Mouse (Mus musculus): ENCODE measurements around the gene Apol8. TPM values are rescaled to one million over a fixed set of nuclear protein-coding genes. Genes with fewer than 3 reads are reported as not detected.
"Not testable (repeated sequence)": the region's sequence is repeated elsewhere in the genome, so short reads cannot be mapped to it uniquely, and the experiment has no call there.

The Apol8 gene
- polyA plus RNA-seq, 1 experiment from 2014 or later: not detected

GRCm38 (mm10) chr15:77718240-77718639 is 38.6 kb downstream of the Apol8 start:
- H3K4me1 ChIP-seq (replicated peaks; ENCODE audit: control insufficient read depth, insufficient read depth, low read length); H3K27ac ChIP-seq (ENCODE audit: low read depth); H3K4me3 ChIP-seq (ENCODE audit: low read depth, low read length); H3K4me2 ChIP-seq (ENCODE audit: low read length); H3K9ac ChIP-seq (ENCODE audit: low read length); H3K9me3 ChIP-seq (ENCODE audit: control insufficient read depth, low read length); H3K36me3 ChIP-seq (ENCODE audit: control insufficient read depth, insufficient read depth, low read length); ATAC-seq (replicated peaks; ENCODE audit: low FRiP score, low TSS enrichment, low read depth); H3K27me3 ChIP-seq (replicated peaks; ENCODE audit: control insufficient read depth, insufficient read depth, low read length); DNase-seq (ENCODE audit: low spot score): not testable (repeated sequence)
- WGBS: 62% methylated on average over 2 of the region's 6 CpGs

GRCm38 (mm10) chr15:77708936-77709335 is 47.9 kb downstream of the Apol8 start:
- not testable (repeated sequence) for H3K4me3 ChIP-seq (ENCODE audit: low read depth, low read length); DNase-seq (ENCODE audit: low spot score); H3K9me3 ChIP-seq (ENCODE audit: control insufficient read depth, low read length); H3K27me3 ChIP-seq (replicated peaks; ENCODE audit: control insufficient read depth, insufficient read depth, low read length); H3K4me2 ChIP-seq (ENCODE audit: low read length); ATAC-seq (replicated peaks; ENCODE audit: low FRiP score, low TSS enrichment, low read depth); H3K4me1 ChIP-seq (replicated peaks; ENCODE audit: control insufficient read depth, insufficient read depth, low read length); H3K36me3 ChIP-seq (ENCODE audit: control insufficient read depth, insufficient read depth, low read length); H3K27ac ChIP-seq (ENCODE audit: low read depth); H3K9ac ChIP-seq (ENCODE audit: low read length)
- WGBS: 67% methylated on average over 1 of the region's 1 CpGs

- not testable (repeated sequence) for H3K9me3 ChIP-seq (ENCODE audit: control insufficient read depth, low read length); H3K27ac ChIP-seq (ENCODE audit: low read depth)
- WGBS: 62% methylated on average over 3 of the region's 3 CpGs
These were observed 51.5 kb downstream of the Apol8 start for GRCm38 (mm10) chr15:77705306-77705705.

DNA sequence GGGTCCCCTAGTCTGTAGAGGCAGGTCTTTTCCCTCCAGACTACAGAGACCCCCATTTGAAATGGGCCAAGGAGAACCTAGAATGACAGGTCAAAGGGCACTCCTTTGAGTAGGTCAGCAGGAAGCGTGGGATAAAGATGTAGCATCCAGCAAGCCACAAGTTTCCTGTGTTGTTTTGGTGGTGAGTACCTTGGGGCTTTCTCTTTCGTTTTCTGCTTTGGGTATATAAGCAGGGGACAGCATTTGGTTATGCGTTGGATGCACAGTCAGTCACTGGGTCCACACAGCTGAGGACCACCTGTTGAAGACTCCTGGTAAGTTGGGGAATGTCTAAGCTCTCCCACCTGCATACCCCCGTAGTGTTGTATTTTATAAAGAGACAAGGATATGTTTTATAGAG is 58.1 kb downstream of the Apol8 start, which contains the start of gene Apol7e:
TSS of gene Apol7e (plus strand) at position 202 of the 400 bp plus-strand sequence.
- H3K9me3 ChIP-seq (ENCODE audit: control insufficient read depth, low read length); DNase-seq (ENCODE audit: low spot score); H3K4me3 ChIP-seq (ENCODE audit: low read depth, low read length); H3K36me3 ChIP-seq (ENCODE audit: control insufficient read depth, insufficient read depth, low read length); H3K9ac ChIP-seq (ENCODE audit: low read length); H3K27me3 ChIP-seq (replicated peaks; ENCODE audit: control insufficient read depth, insufficient read depth, low read length); ATAC-seq (replicated peaks; ENCODE audit: low FRiP score, low TSS enrichment, low read depth); H3K4me2 ChIP-seq (ENCODE audit: low read length); H3K27ac ChIP-seq (ENCODE audit: low read depth); H3K4me1 ChIP-seq (replicated peaks; ENCODE audit: control insufficient read depth, insufficient read depth, low read length): not testable (repeated sequence)
- 82% methylated on average over 4 of the region's 4 CpGs for WGBS

More at GRCm38 (mm10) chr15:77705306-77705705, 51.5 kb downstream of the Apol8 start:
- H3K27me3 ChIP-seq (replicated peaks; ENCODE audit: control insufficient read depth, insufficient read depth, low read length); H3K4me2 ChIP-seq (ENCODE audit: low read length); H3K4me1 ChIP-seq (replicated peaks; ENCODE audit: control insufficient read depth, insufficient read depth, low read length); H3K4me3 ChIP-seq (ENCODE audit: low read depth, low read length); ATAC-seq (replicated peaks; ENCODE audit: low FRiP score, low TSS enrichment, low read depth); H3K36me3 ChIP-seq (ENCODE audit: control insufficient read depth, insufficient read depth, low read length); DNase-seq (ENCODE audit: low spot score); H3K9ac ChIP-seq (ENCODE audit: low read length): not testable (repeated sequence)

Other genes with a start within 250 kb of the Apol8 start
- gene Apol11a, start 248.7 kb downstream of the Apol8 start, polyA plus RNA-seq (2014; fragmentation: Nextera tagmentation; extraction: Ambion mirVana): not detected in 2 replicates
- 1.5 and 1.9 TPM in 2 replicates for gene Apol7c, start 223.7 kb downstream of the Apol8 start, polyA plus RNA-seq (2014; fragmentation: Nextera tagmentation; extraction: Ambion mirVana)
- not detected in 2 replicates for gene 1700025B11Rik, start 195.1 kb downstream of the Apol8 start, polyA plus RNA-seq (2014; fragmentation: Nextera tagmentation; extraction: Ambion mirVana)
- gene Apol10b, start 160.9 kb downstream of the Apol8 start, polyA plus RNA-seq (2014; fragmentation: Nextera tagmentation; extraction: Ambion mirVana): 0.15 and 0.31 TPM in 2 replicates
- not detected in 2 replicates for gene Gm36245, start 157.7 kb downstream of the Apol8 start, polyA plus RNA-seq (2014; fragmentation: Nextera tagmentation; extraction: Ambion mirVana)
- gene Apol11b, start 113.7 kb downstream of the Apol8 start, polyA plus RNA-seq (2014; fragmentation: Nextera tagmentation; extraction: Ambion mirVana): 0.12 TPM in 1 of 2 replicates, not detected in the other
- gene Apol7e, start 58.1 kb downstream of the Apol8 start, polyA plus RNA-seq (2014; fragmentation: Nextera tagmentation; extraction: Ambion mirVana): 0.15 and 0.46 TPM in 2 replicates
- gene Apol9b, start 28.0 kb downstream of the Apol8 start, polyA plus RNA-seq (2014; fragmentation: Nextera tagmentation; extraction: Ambion mirVana): 0.26 and 0.32 TPM in 2 replicates
- 67.9 and 72.2 TPM in 2 replicates for gene Myh9, start 85.2 kb upstream of the Apol8 start, polyA plus RNA-seq (2014; fragmentation: Nextera tagmentation; extraction: Ambion mirVana)
- gene Txn2, start 172.0 kb upstream of the Apol8 start, polyA plus RNA-seq (2014; fragmentation: Nextera tagmentation; extraction: Ambion mirVana): 324 and 325 TPM in 2 replicates
- gene Foxred2, start 199.7 kb upstream of the Apol8 start, polyA plus RNA-seq (2014; fragmentation: Nextera tagmentation; extraction: Ambion mirVana): 4.6 and 4.7 TPM in 2 replicates
- gene Eif3d, start 213.8 kb upstream of the Apol8 start, polyA plus RNA-seq (2014; fragmentation: Nextera tagmentation; extraction: Ambion mirVana): 224 and 235 TPM in 2 replicates